Mouse (Mus musculus) limb, embryonic 15.5 days (tissue): ENCODE measurements around the gene Cpeb3. TPM values are rescaled to one million over a fixed set of nuclear protein-coding genes. Genes with fewer than 3 reads are reported as not detected.
"Not testable (repeated sequence)": the region's sequence is repeated elsewhere in the genome, so short reads cannot be mapped to it uniquely, and the experiment has no call there.

Source experiments
- ATAC-seq: fragments of 200-750 bp; cut with Nextera tagmentation; 2 replicates; pipeline ENCODE4 v1.8.0; 2017; ENCODE audit warnings: low read depth, moderate TSS enrichment; ENCODE audit not compliant: insufficient number of reproducible peaks, low FRiP score, low TSS enrichment
- H3K27ac ChIP-seq: fragments of 300-500 bp; sonication (generic); 2 replicates; pipeline ENCODE4 v1.5.1; 2015; ENCODE audit warnings: moderate library complexity, mild to moderate bottlenecking, inconsistent platforms
- H3K27me3 ChIP-seq: fragments of 300-500 bp; sonication (generic); 2 replicates; pipeline ENCODE4 v1.6.1; 2015; ENCODE audit warnings: inconsistent platforms
- H3K36me3 ChIP-seq: fragments of 300-500 bp; sonication (generic); 2 replicates; pipeline ENCODE4 v1.6.1; 2015; ENCODE audit warnings: inconsistent platforms
- H3K4me1 ChIP-seq: fragments of 300-500 bp; sonication (generic); 2 replicates; pipeline ENCODE4 v1.6.1; 2015; ENCODE audit warnings: inconsistent platforms
- H3K4me2 ChIP-seq: fragments of 300-500 bp; sonication (generic); 2 replicates; pipeline ENCODE4 v1.6.1; 2015; ENCODE audit warnings: mild to moderate bottlenecking, inconsistent platforms
- H3K4me3 ChIP-seq: fragments of 300-500 bp; sonication (generic); 2 replicates; pipeline ENCODE4 v1.5.1; 2015; ENCODE audit warnings: mild to moderate bottlenecking, inconsistent platforms
- H3K9ac ChIP-seq: fragments of 300-500 bp; sonication (generic); 2 replicates; pipeline ENCODE4 v1.6.1; 2015; ENCODE audit warnings: inconsistent platforms
- H3K9me3 ChIP-seq: fragments of 300-500 bp; sonication (generic); 2 replicates; pipeline ENCODE4 v1.6.1; 2016; ENCODE audit warnings: inconsistent platforms
- WGBS: fragments of 180-500 bp; shearing (Covaris S2); methylation state at CpG from one replicate; pipeline ENCODE4 v1.1.7; 2015; 5-methylcytosine and 5-hydroxymethylcytosine counted together
- polyA plus RNA-seq: library from polyadenylated mRNA; unstranded; fragments of >200 nt; fragmentation: Nextera tagmentation; extraction: Ambion mirVana; gene quantifications from 2 replicates; pipeline ENCODE4 v1.2.1, GENCODE M21; 2015

The Cpeb3 gene
- polyA plus RNA-seq, 1 experiment from 2014 or later: 1.5 TPM

DNA sequence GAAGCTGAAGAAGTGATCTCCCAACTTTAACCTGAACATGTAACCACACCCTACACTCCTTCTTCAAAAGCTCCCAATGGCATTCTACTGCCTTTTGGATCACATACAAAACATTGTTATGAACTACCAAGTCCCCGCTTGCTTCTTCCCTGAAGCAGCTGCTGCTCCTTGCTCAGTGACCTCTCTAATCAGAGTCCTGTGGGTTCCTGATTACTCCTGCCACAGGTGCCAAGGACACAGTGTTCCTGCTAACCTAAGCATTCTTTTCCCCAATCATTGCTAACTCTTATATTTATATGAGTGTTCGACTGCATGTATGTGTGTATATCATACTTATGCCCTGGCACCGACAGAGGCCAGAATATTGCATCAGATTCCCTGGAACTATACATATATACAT, 115.2 kb downstream of the Cpeb3 start:
- ATAC-seq: no peak

DNA sequence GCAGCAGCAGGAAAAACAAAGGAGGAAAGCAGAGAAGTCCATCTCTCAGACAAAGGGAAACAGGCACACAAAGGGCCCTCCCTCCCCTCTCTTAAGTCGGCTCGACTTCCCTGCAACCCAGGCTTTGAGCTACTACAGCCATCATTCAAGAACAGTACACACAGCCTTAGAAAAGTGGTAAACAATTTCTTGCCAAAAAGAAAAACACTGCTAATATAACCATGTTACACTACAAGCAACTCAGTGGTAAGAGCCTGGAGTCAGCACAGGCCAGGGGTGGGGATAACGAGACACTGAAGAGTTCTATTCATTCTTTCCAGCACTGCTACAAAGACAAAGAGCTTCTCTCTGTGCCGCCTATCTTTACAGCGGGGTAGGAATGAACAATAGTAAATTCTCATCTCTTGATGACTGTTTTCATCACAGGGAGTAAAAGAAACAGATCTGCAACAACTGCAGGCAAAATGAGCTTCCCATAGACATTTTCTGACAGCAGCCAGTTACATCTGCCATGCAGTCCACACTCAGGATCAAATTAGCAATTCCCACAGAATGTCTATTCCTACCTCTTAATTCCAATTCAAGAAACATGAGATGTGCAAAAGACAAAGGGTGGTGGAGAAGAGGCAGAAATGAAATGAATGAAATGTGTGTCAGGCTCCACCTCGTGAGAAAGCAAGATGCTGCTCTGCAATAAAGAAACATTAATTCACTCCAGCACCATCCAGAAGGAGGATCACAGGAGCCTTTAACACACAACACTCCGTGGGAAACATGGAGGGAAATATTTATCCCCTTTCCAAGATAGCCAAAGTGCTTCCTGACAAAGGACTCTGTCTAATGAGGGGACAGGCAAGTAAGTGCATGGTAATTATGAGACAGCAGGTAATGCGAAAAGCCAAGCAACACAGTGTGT, 118.0 kb downstream of the Cpeb3 start:
- 48% methylated on average over 8 of the region's 8 CpGs for WGBS
- H3K4me3 ChIP-seq: no peak overlapping the region
- H3K9ac ChIP-seq: no peak overlapping the region
- no peaks in the 10 kb centered on the region for H3K4me1 ChIP-seq
- no peak overlapping the region for H3K4me2 ChIP-seq
- H3K27me3 ChIP-seq: no peaks in the 10 kb centered on the region
- no peak overlapping the region for H3K27ac ChIP-seq
- H3K9me3 ChIP-seq: no peaks in the 10 kb centered on the region
- no peaks in the 10 kb centered on the region for H3K36me3 ChIP-seq
- ATAC-seq: no peak

More for the DNA sequence above, 115.2 kb downstream of the Cpeb3 start:
- Histone ChIP-seq H3K27me3 (no peaks in the 10 kb centered on the region), H3K9me3 (no peaks in the 10 kb centered on the region), H3K36me3 (no peaks in the 10 kb centered on the region), H3K9ac (no peak overlapping the region), H3K27ac (no peak overlapping the region), H3K4me1 (no peaks in the 10 kb centered on the region), H3K4me3 (no peak overlapping the region), H3K4me2 (no peak overlapping the region)
- 86% methylated on average over 3 of the region's 3 CpGs for WGBS

DNA sequence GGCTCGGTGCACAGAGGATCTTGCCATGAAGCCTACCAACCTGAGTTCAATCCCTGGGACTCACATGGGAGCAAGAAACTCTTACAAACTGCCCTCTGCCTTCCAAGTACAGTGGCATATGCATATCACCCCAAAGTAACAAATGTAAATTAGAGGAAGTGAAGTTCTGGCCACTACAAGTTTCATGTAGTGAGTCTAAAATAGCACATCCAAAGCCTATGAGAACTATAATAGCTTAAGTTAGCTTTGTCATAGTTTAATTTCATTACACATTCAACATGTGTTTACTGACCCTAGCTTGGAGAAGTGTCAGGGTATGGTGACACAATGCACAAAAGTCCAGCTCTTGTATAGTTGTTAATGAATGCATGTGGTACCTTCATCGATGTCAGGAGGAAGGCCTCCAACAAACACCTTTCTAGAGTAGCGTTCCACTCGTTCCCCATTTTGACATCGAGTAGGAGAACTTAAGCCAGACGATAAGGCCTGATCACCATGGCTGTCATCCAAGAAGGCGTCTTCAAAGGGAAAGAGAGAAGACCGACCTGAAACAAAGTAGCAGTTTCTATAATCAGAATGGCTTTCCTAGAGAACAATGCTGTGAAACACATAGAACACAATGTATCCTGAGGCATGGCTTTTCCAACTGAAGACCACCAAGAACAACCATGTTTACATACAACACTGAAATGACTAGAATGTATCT, 120.2 kb downstream of the Cpeb3 start:
- no peak overlapping the region for H3K9ac ChIP-seq
- H3K4me2 ChIP-seq: no peak overlapping the region
- H3K9me3 ChIP-seq: no peaks in the 10 kb centered on the region
- no peak overlapping the region for H3K4me3 ChIP-seq
- H3K4me1 ChIP-seq: no peaks in the 10 kb centered on the region
- ATAC-seq: no peak
- whole genome bisulfite sequencing: 91% methylated on average over 8 of the region's 8 CpGs
- no peak overlapping the region for H3K27ac ChIP-seq
- no peaks in the 10 kb centered on the region for H3K36me3 ChIP-seq
- H3K27me3 ChIP-seq: no peaks in the 10 kb centered on the region

DNA sequence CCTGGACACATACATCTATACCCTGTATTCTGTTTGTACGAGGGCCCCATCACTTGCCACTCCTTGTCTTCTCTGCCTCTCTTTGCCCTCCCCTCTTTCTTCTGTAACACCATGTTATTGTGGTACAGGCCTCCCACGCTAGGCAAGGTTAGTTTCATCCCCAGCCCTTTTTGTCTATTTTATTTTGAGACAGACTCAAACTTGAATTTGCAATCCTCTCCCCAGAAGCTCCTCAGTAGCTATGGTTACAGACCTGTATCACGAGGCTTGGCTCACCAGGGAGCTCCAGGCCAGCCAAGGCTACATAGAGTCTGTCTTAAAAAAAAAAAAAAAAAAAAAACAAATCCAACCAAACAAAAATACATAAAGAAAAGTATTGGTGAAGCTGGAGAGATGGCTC, 123.9 kb downstream of the Cpeb3 start:
- ATAC-seq: no peak
- no peak overlapping the region for H3K4me2 ChIP-seq
- H3K4me3 ChIP-seq: no peak overlapping the region
- no peaks in the 10 kb centered on the region for H3K36me3 ChIP-seq
- no peak overlapping the region for H3K9ac ChIP-seq
- H3K4me1 ChIP-seq: no peaks in the 10 kb centered on the region
- H3K9me3 ChIP-seq: no peaks in the 10 kb centered on the region
- no peaks in the 10 kb centered on the region for H3K27me3 ChIP-seq
- WGBS: 72% methylated on average over 3 of the region's 3 CpGs
- no peak overlapping the region for H3K27ac ChIP-seq

DNA sequence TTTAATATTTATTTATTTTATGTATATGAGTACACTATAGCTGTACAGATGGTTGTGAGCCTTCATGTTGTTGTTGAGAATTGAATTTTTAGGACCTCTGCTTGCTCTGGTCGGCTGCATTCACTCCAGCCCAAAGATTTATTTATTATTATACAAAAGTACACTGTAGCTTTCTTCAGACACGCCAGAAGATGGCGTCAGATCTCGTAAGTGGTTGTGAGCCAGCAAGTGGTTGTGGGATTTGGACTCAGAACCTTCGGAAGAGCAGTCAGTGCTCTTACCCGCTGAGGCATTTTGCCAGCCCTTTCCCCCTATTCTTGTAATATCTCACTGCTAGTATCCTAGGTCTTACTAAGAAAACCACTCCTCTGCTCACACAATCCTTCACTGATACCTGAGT, 126.9 kb downstream of the Cpeb3 start:
- no peak for ATAC-seq
- no peaks in the 10 kb centered on the region for H3K27me3 ChIP-seq
- no peak overlapping the region for H3K4me2 ChIP-seq
- H3K4me3 ChIP-seq: no peak overlapping the region
- H3K27ac ChIP-seq: no peak overlapping the region
- H3K9ac ChIP-seq: no peak overlapping the region
- no peaks in the 10 kb centered on the region for H3K4me1 ChIP-seq
- 62% methylated on average over 6 of the region's 6 CpGs for WGBS
- no peaks in the 10 kb centered on the region for H3K36me3 ChIP-seq
- H3K9me3 ChIP-seq: no peaks in the 10 kb centered on the region

DNA sequence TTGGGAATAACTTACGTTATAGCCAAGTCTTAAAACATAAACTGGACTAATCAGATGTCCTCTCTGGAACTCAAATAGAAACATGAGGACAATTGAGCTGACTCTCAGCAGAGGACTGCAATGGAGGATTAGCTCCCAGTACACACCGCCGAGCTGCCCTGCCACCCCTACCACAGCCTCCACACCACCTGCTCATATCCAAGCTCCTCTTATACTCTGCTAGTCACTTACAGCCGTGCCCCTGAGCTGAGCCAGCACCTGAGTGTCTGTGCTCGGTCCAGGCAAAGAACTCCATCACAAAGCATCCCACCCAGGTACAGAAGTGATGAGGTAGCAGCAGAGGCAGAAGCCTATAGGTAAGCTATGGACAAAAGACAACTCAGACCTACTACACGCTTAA, 129.2 kb downstream of the Cpeb3 start:
- no peak overlapping the region for H3K4me3 ChIP-seq
- WGBS: 61% methylated on average over 6 of the region's 6 CpGs
- H3K4me1 ChIP-seq: no peaks in the 10 kb centered on the region
- no peaks in the 10 kb centered on the region for H3K36me3 ChIP-seq
- no peak for ATAC-seq
- H3K27ac ChIP-seq: no peak overlapping the region
- H3K4me2 ChIP-seq: no peak overlapping the region
- no peak overlapping the region for H3K9ac ChIP-seq
- H3K9me3 ChIP-seq: no peaks in the 10 kb centered on the region
- H3K27me3 ChIP-seq: no peaks in the 10 kb centered on the region

DNA sequence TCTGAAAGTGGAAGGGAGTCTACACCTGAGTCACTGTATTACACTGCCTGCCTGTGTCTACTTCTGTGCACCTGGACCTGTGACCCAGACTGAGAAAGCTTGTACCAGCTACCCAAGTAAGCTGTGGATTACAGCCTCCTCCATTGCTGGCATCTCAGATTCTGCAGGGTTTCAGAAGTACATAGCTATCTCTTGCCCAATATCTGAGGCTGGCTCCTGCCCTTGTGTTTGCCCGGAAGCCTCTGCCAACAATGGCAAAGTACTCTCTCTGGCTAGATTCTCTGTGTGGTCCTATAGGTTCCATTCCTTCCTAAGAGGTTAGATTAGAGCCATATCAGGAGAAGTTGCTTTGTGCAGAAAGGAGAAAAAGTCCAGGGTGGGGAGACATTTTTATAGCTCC, 129.8 kb downstream of the Cpeb3 start:
- no peaks in the 10 kb centered on the region for H3K36me3 ChIP-seq
- H3K27ac ChIP-seq: no peak overlapping the region
- H3K27me3 ChIP-seq: no peaks in the 10 kb centered on the region
- 74% methylated on average over 1 of the region's 1 CpGs for WGBS
- no peaks in the 10 kb centered on the region for H3K4me1 ChIP-seq
- no peak overlapping the region for H3K4me3 ChIP-seq
- H3K9me3 ChIP-seq: no peaks in the 10 kb centered on the region
- no peak for ATAC-seq
- no peak overlapping the region for H3K4me2 ChIP-seq
- no peak overlapping the region for H3K9ac ChIP-seq

DNA sequence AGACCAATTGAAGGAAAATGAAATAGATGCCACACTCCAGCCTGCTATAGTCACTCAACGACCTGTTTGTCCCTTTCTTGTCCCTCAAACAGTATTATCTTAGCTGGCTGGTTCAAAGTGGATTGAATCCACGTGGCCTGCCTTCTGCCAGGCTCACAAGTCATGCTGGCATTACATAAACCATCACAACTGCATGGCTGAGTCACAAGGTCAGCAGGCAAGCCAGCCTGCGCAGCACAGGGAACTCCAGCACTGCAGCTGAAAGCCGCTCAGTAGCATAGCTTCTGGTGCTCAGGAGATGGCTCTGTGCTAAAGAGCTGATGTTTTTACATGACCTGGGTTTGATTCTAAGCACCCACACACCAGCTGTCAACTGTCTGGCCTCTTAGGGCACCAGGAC, 130.3 kb downstream of the Cpeb3 start:
- WGBS: 44% methylated on average over 4 of the region's 4 CpGs

DNA sequence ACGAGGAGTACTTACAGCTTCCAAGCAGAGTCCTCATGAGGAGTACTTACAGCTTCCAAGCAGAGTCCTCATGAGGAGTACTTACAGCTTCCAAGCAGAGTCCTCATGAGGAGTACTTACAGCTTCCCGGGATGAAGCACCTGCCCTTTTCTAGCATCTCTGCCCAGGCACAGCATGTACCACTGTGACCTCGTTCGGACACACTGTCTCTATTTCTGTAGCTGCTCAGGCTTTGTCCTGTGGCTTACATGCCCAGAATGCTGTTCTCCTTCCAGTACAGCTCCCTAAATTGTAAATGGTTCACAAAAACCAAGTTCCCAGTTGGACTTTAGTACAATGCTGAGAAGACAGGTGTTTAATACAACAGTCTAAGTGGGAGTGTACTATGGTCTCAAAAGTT, 131.1 kb downstream of the Cpeb3 start:
- H3K9me3 ChIP-seq, H3K36me3 ChIP-seq, H3K27me3 ChIP-seq, H3K4me2 ChIP-seq, H3K9ac ChIP-seq, H3K27ac ChIP-seq, H3K4me1 ChIP-seq, ATAC-seq, H3K4me3 ChIP-seq: not testable (repeated sequence)
- 84% methylated on average over 4 of the region's 4 CpGs for WGBS

More for the DNA sequence above, 130.3 kb downstream of the Cpeb3 start:
- Histone ChIP-seq H3K4me1 (no peaks in the 10 kb centered on the region), H3K36me3 (no peaks in the 10 kb centered on the region), H3K27me3 (no peaks in the 10 kb centered on the region), H3K9ac (no peak overlapping the region), H3K9me3 (no peaks in the 10 kb centered on the region), H3K27ac (no peak overlapping the region), H3K4me3 (no peak overlapping the region), H3K4me2 (no peak overlapping the region)
- no peak for ATAC-seq

DNA sequence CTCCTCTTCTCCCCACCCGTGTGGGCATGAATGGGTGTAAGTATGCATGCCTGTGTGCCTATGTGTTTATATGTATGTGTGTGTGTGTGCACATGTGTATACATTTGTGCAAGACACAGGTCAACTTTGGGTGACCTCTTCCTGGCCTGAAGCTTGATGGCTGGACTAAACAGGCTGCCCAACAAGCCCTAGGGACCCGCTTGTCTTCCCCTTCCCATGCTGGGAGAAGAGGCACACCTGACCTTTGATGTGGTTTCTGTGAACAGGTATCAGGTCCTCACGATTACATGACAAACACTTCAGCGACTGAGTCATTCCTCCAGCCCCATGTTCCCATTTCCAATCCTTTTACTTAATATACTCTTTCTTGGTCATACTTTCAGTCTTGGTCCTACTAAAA, 131.8 kb downstream of the Cpeb3 start:
- Histone ChIP-seq H3K4me1 (no peaks in the 10 kb centered on the region), H3K4me2 (no peak overlapping the region), H3K9ac (no peak overlapping the region), H3K27me3 (no peaks in the 10 kb centered on the region), H3K36me3 (no peaks in the 10 kb centered on the region), H3K27ac (no peak overlapping the region), H3K4me3 (no peak overlapping the region), H3K9me3 (no peaks in the 10 kb centered on the region)
- WGBS: 82% methylated on average over 4 of the region's 4 CpGs
- ATAC-seq: no peak

DNA sequence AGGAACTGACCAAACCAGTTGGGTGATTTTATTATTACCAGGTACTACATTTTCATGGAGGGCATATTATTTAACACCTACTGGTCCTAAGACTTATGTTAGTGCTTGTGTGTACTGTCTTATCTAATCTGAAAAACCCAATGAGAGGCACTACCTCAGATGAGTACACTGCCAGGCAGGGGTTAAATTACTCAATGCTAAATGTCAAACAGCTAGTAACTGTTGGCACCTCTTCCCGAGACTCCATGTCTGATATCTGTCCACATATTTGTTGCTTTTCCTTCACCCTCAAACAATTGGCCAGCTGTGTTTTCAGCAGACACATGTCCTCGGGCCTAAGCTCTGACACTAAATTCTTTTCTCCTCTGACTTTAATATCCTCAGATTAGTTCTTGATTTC, 132.3 kb downstream of the Cpeb3 start:
- Histone ChIP-seq H3K9ac (no peak overlapping the region), H3K36me3 (no peaks in the 10 kb centered on the region)

DNA sequence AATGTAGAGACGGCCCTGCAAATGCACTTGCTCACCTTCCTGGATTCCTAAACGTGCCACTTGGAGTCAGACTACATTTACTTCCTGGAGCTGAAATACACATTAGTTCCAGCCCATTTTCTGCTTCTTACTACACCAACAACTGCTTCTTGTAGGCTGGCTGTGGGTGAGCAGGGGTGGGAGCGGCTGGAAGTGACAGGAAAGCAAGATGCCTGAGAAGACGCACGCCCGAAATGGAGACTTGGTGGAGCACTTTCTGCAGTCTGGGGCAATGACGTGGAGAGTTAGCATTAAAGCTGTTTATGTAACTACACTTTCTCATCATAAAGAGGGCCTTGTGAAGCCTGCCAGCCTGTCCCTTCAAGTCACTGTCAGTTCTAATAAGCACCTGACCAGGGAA, 132.7 kb downstream of the Cpeb3 start:
- no peak overlapping the region for H3K9ac ChIP-seq
- WGBS: 63% methylated on average over 7 of the region's 7 CpGs
- ATAC-seq: no peak

More for the DNA sequence above, 132.3 kb downstream of the Cpeb3 start:
- no peaks in the 10 kb centered on the region for H3K4me1 ChIP-seq
- H3K4me3 ChIP-seq: no peak overlapping the region
- no peaks in the 10 kb centered on the region for H3K9me3 ChIP-seq
- WGBS: 43% methylated on average over 2 of the region's 2 CpGs
- H3K27me3 ChIP-seq: no peaks in the 10 kb centered on the region
- no peak for ATAC-seq
- H3K4me2 ChIP-seq: no peak overlapping the region
- H3K27ac ChIP-seq: no peak overlapping the region

More for the DNA sequence above, 132.7 kb downstream of the Cpeb3 start:
- no peak overlapping the region for H3K4me3 ChIP-seq
- H3K36me3 ChIP-seq: no peaks in the 10 kb centered on the region
- H3K27ac ChIP-seq: no peak overlapping the region
- no peaks in the 10 kb centered on the region for H3K27me3 ChIP-seq
- no peak overlapping the region for H3K4me2 ChIP-seq
- H3K9me3 ChIP-seq: no peaks in the 10 kb centered on the region
- no peaks in the 10 kb centered on the region for H3K4me1 ChIP-seq
